Mouse (Mus musculus) kidney, postnatal 0 days (tissue): Measurements from ENCODE around the gene Tpcn2. TPM values are rescaled to one million over a fixed set of nuclear protein-coding genes. Genes with fewer than 3 reads are reported as not detected.

Experiments
- ATAC-seq: fragments of 200-750 bp; cut with Nextera tagmentation; replicated peaks from 2 replicates; pipeline ENCODE4 v1.8.0; 2017; ENCODE audit warnings: low read depth, moderate number of reproducible peaks, moderate TSS enrichment, moderate library complexity; ENCODE audit not compliant: low FRiP score
- DNase-seq: peaks from one replicate; pipeline ENCODE4 v3.0.0-alpha.2; 2016; ENCODE audit warnings: low spot score
- H3K27ac ChIP-seq: fragments of 300-500 bp; sonication (generic); 2 replicates; pipeline ENCODE4 v1.5.1; 2014; ENCODE audit warnings: mild to moderate bottlenecking
- H3K27me3 ChIP-seq: fragments of 300-500 bp; sonication (generic); 2 replicates; pipeline ENCODE4 v1.6.1; 2014; ENCODE audit warnings: low read length, mixed read lengths; ENCODE audit not compliant: insufficient read depth
- H3K36me3 ChIP-seq: fragments of 300-500 bp; sonication (generic); 2 replicates; pipeline ENCODE4 v1.6.1; 2014; ENCODE audit warnings: low read length, mixed read lengths; ENCODE audit not compliant: insufficient read depth
- H3K4me1 ChIP-seq: fragments of 300-500 bp; sonication (generic); replicated peaks from 2 replicates; pipeline ENCODE4 v1.6.1; 2014; ENCODE audit warnings: antibody characterized with exemption, low read length, mixed read lengths; ENCODE audit not compliant: insufficient read depth
- H3K4me2 ChIP-seq: fragments of 300-500 bp; sonication (generic); 2 replicates; pipeline ENCODE4 v1.6.1; 2014; ENCODE audit warnings: mild to moderate bottlenecking, low read length, moderate library complexity, mixed read lengths
- H3K4me3 ChIP-seq: fragments of 300-500 bp; sonication (generic); replicated peaks from 2 replicates; pipeline ENCODE4 v1.5.1; 2014; ENCODE audit warnings: low read depth, low read length
- H3K9ac ChIP-seq: fragments of 300-500 bp; sonication (generic); 2 replicates; pipeline ENCODE4 v1.6.1; 2014; ENCODE audit warnings: low read depth, low read length
- H3K9me3 ChIP-seq: fragments of 300-500 bp; sonication (generic); replicated peaks from 2 replicates; pipeline ENCODE4 v1.6.1; 2016; ENCODE audit warnings: low read length, inconsistent platforms, mixed read lengths
- CTCF ChIP-seq: IDR thresholded peaks from 2 replicates; pipeline ENCODE4 v1.5.1; 2016; ENCODE audit warnings: antibody characterized with exemption, low read depth, mild to moderate bottlenecking, moderate library complexity
- WGBS: fragments of 180-500 bp; shearing (Covaris S2); extraction: QIAGEN DNeasy Blood & Tissue Kit; methylation state at CpG from one replicate; pipeline ENCODE4 v1.1.7; 2014; 5-methylcytosine and 5-hydroxymethylcytosine counted together
- polyA plus RNA-seq: library from polyadenylated mRNA; unstranded; fragments of >200 nt; fragmentation: Nextera tagmentation; extraction: Ambion mirVana; gene quantifications from 2 replicates; pipeline ENCODE4 v1.2.1, GENCODE M21; 2015

Gene Tpcn2
- polyA plus RNA-seq, 1 experiment from 2014 or later: 7.7 TPM

GRCm38 (mm10) chr7:145199711-145200110 lies 84.1 kb downstream of the Tpcn2 start:
- TF ChIP-seq CTCF: no peak
- 55% methylated on average over 2 of the region's 2 CpGs for WGBS
- no peak overlapping the region for H3K9ac ChIP-seq

GRCm38 (mm10) chr7:145198223-145198714 lies 85.5 kb downstream of the Tpcn2 start:
- no peak overlapping the region for H3K9ac ChIP-seq
- peaks cover 18% of the 10 kb centered on the region for H3K4me1 ChIP-seq
- peak overlapping the region; percentile 36; the same call in 1 of the 2 replicates for H3K27ac ChIP-seq
- TF ChIP-seq CTCF: no peak
- WGBS: 51% methylated on average over 4 of the region's 4 CpGs
- no peaks in the 10 kb centered on the region for H3K27me3 ChIP-seq
- H3K9me3 ChIP-seq: no peaks in the 10 kb centered on the region
- ATAC-seq (no peak; the same call in 1 of the 2 replicates), DNase-seq (peak; percentile 50)
- no peaks in the 10 kb centered on the region for H3K36me3 ChIP-seq
- no peak overlapping the region for H3K4me3 ChIP-seq
- H3K4me2 ChIP-seq: no peak overlapping the region

More at GRCm38 (mm10) chr7:145199711-145200110, 84.1 kb downstream of the Tpcn2 start:
- DNase-seq (no peak), ATAC-seq (no peak)
- Histone ChIP-seq H3K4me2 (no peak overlapping the region), H3K27me3 (no peaks in the 10 kb centered on the region), H3K4me1 (peaks cover 8% of the 10 kb centered on the region; the same call in 1 of the 2 replicates), H3K9me3 (no peaks in the 10 kb centered on the region), H3K27ac (no peak overlapping the region), H3K36me3 (no peaks in the 10 kb centered on the region), H3K4me3 (no peak overlapping the region)

- Histone ChIP-seq H3K36me3 (no peaks in the 10 kb centered on the region), H3K27ac (peak overlapping the region; percentile 36; the same call in 1 of the 2 replicates), H3K4me1 (peaks cover 18% of the 10 kb centered on the region), H3K9ac (no peak overlapping the region), H3K4me2 (no peak overlapping the region), H3K27me3 (no peaks in the 10 kb centered on the region), H3K9me3 (no peaks in the 10 kb centered on the region), H3K4me3 (no peak overlapping the region)
- 67% methylated on average over 3 of the region's 3 CpGs for WGBS
- no peak for DNase-seq
- no peak for TF ChIP-seq CTCF
- ATAC-seq: no peak
Observed at GRCm38 (mm10) chr7:145197711-145198110, 86.1 kb downstream of the Tpcn2 start.

DNA sequence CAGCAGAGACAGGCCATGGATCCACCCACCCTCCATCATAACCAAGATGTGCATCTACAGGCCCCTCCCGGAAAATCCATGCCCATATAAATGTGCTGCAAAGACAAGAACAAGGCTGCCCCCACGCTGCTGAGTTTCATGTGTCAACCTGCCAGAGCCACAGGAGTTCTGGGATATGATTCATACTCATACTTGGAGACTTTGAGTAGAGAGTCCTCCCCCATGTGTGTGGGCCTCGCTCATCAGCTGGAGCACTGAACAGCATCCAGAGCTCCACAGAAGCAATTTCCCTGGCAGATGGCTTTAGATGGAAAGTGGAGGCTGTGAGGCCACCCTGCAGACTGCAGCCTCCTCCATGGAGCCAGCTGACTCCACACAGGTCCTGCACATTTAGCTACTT lies 86.8 kb downstream of the Tpcn2 start:
- Histone ChIP-seq H3K27me3 (no peaks in the 10 kb centered on the region), H3K4me2 (no peak overlapping the region), H3K36me3 (no peaks in the 10 kb centered on the region), H3K27ac (no peak overlapping the region), H3K4me3 (no peak overlapping the region), H3K4me1 (peaks cover 18% of the 10 kb centered on the region), H3K9me3 (no peaks in the 10 kb centered on the region), H3K9ac (no peak overlapping the region)
- no peak for DNase-seq
- TF ChIP-seq CTCF: no peak
- no peak for ATAC-seq
- 70% methylated on average over 3 of the region's 3 CpGs for WGBS

GRCm38 (mm10) chr7:145196340-145196739 lies 87.5 kb downstream of the Tpcn2 start:
- Histone ChIP-seq H3K27ac (no peak overlapping the region), H3K4me3 (no peak overlapping the region), H3K9ac (no peak overlapping the region), H3K9me3 (no peaks in the 10 kb centered on the region), H3K36me3 (no peaks in the 10 kb centered on the region), H3K4me1 (peaks cover 18% of the 10 kb centered on the region), H3K27me3 (no peaks in the 10 kb centered on the region), H3K4me2 (no peak overlapping the region)
- TF ChIP-seq CTCF: no peak
- ATAC-seq: no peak
- 91% methylated on average over 6 of the region's 6 CpGs for WGBS
- DNase-seq: no peak

DNA sequence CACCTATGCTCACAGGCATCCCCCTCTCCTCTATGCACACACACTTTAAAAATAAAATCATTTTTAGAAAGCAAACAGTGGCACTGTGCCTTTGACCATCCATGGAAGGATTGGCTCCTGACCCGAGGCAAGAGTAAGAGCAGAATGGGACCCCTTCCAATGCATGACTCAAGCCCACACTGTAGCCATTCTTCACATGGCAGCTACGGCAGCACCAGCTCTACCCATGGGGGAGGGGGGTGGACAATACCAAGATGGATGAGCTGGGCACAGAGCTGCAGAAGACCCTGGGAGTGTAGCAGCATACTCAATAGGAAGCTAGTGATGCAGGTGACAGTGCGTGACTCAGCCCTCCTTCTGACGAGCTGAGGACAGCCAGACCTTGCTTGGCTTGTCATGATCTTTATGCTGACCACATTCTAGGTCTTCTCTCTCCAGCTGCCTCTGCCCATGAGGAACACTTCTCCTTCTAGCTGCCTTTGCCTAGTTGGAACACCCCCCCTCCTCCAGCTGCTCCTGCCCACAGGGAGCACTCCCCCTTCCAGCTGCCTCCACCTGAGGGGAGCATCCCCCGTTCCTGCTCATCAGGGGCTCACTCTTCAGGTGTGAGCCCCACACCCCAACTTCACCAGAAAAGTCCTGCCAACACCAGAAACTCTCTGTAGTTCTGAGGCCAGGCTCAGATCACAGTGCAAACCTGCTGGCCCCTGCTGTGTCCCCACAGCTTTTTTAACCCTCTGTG lies 88.5 kb downstream of the Tpcn2 start:
- WGBS: 55% methylated on average over 5 of the region's 5 CpGs
- no peak for TF ChIP-seq CTCF
- no peak for ATAC-seq

More for the DNA sequence above, 88.5 kb downstream of the Tpcn2 start:
- Histone ChIP-seq H3K9ac (no peak overlapping the region), H3K27ac (no peak overlapping the region), H3K27me3 (no peaks in the 10 kb centered on the region), H3K4me2 (no peak overlapping the region), H3K4me1 (peaks cover 18% of the 10 kb centered on the region), H3K9me3 (no peaks in the 10 kb centered on the region), H3K36me3 (no peaks in the 10 kb centered on the region), H3K4me3 (no peak overlapping the region)
- DNase-seq: no peak
